8 mouse cellular contexts compared by ENCODE assay signal in the genomic region with DNA sequence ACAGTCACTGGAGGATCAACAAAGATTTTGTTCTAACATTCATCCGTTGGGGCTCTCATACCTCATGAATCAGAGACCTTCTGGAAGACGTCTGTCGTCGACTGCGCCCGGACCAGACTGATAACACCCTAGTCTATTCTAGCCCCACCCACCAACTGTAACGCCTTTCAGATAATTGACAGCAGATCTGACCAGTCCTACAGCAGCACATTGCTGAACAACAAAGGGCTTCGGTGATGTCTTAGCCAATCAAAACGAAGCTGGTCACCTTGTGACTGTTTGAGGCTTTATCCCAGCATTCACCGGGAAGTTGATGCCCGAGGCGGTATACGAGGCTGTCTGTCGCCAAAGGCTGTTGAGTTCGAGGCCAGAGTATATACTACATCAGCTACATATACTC. TPM values are rescaled to one million over a fixed set of nuclear protein-coding genes. Genes with fewer than 3 reads are reported as not detected.
DNase-seq lines count a peak whose midpoint lies in the region; ATAC-seq and TF ChIP-seq lines count a peak whose summit lies in the region.

A gene (minus strand): TSS at position 119 of the 400 bp plus-strand sequence.

- ATAC-seq in limb, embryonic 15.5 days (ENCODE audit: insufficient number of reproducible peaks, low FRiP score, low TSS enrichment, low read depth) = no peak
- no peak for ATAC-seq in stomach, embryonic 16.5 days (ENCODE audit: insufficient read depth, low FRiP score)

- no peak within 1 kb of the TSS for H3K4me3 ChIP-seq in embryonic fibroblast, embryonic 13.5 days (ENCODE audit: insufficient read depth, low read length)
- H3K4me3 ChIP-seq in limb, embryonic 15.5 days = no peak within 1 kb of the TSS
- H3K4me3 ChIP-seq in stomach, embryonic 16.5 days (replicated peaks; ENCODE audit: low read length) = no peak within 1 kb of the TSS

- DNase-seq in urinary bladder, adult 2 months (ENCODE audit: low spot score) = no peak
- DNase-seq in urinary bladder, postnatal 36 days (ENCODE audit: low spot score in 2 of 2) = no peak
- peak; percentile 36 for DNase-seq in heart, postnatal 4 days
- no peak for DNase-seq in thymus, postnatal 36 days
- no peak for DNase-seq in cerebellum, postnatal 4 days (ENCODE audit: low spot score in 2 of 2)

- WGBS in limb, embryonic 15.5 days = 86% methylated on average over 15 of the region's 15 CpGs
- WGBS in stomach, embryonic 16.5 days = 86% methylated on average over 15 of the region's 15 CpGs

- H3K36me3 ChIP-seq in limb, embryonic 15.5 days = no peaks in the 10 kb centered on the region
- no peaks in the 10 kb centered on the region for H3K36me3 ChIP-seq in stomach, embryonic 16.5 days (ENCODE audit: control insufficient read depth, insufficient read depth, low read length)

- H3K4me1 ChIP-seq in embryonic fibroblast, embryonic 13.5 days (ENCODE audit: control insufficient read depth, insufficient read depth, low read length) = no peaks in the 10 kb centered on the region
- no peaks in the 10 kb centered on the region for H3K4me1 ChIP-seq in limb, embryonic 15.5 days
- H3K4me1 ChIP-seq in stomach, embryonic 16.5 days (ENCODE audit: control insufficient read depth, insufficient read depth, low read length) = no peaks in the 10 kb centered on the region

- TF ChIP-seq CTCF in embryonic fibroblast, embryonic 13.5 days (IDR thresholded peaks at IDR 0.05; ENCODE audit: borderline replicate concordance, insufficient read depth, low read length) = no peak

- no peak within 1 kb of the TSS for H3K9ac ChIP-seq in limb, embryonic 15.5 days
- H3K9ac ChIP-seq in stomach, embryonic 16.5 days (ENCODE audit: low read length) = no peak within 1 kb of the TSS

- no peak within 1 kb of the TSS for H3K4me2 ChIP-seq in limb, embryonic 15.5 days
- no peak within 1 kb of the TSS for H3K4me2 ChIP-seq in stomach, embryonic 16.5 days (ENCODE audit: low read depth, low read length)

- H3K9me3 ChIP-seq in limb, embryonic 15.5 days = no peaks in the 10 kb centered on the region
- H3K9me3 ChIP-seq in stomach, embryonic 16.5 days (replicated peaks; ENCODE audit: control insufficient read depth, low read length) = no peaks in the 10 kb centered on the region

- H3K27ac ChIP-seq in embryonic fibroblast, embryonic 13.5 days (ENCODE audit: insufficient read depth, low read length) = no peak within 1 kb of the TSS
- H3K27ac ChIP-seq in limb, embryonic 15.5 days = no peak within 1 kb of the TSS
- no peak within 1 kb of the TSS for H3K27ac ChIP-seq in stomach, embryonic 16.5 days (ENCODE audit: low read length)

- H3K27me3 ChIP-seq in limb, embryonic 15.5 days = no peaks in the 10 kb centered on the region
- H3K27me3 ChIP-seq in stomach, embryonic 16.5 days (ENCODE audit: control insufficient read depth, insufficient read depth, low read length) = no peaks in the 10 kb centered on the region

- no peak for TF ChIP-seq POLR2A in embryonic fibroblast, embryonic 13.5 days (IDR thresholded peaks at IDR 0.05; ENCODE audit: low read depth, low read length)

RNA-seq across cellular contexts. Expression of the gene that starts here (rescaled TPM):
- 12.4 and 14.6 TPM in 2 replicates for polyA plus RNA-seq in urinary bladder, adult 2 months (2012; rRNA removed)
- 60.5 and 63.9 TPM in 2 replicates for polyA plus RNA-seq in embryonic fibroblast, embryonic 13.5 days (2011; ENCODE audit: insufficient read length, low read depth, missing spikeins)
- total RNA-seq in heart, postnatal 4 days (2021) = 10 to 100 TPM; 19.3 to 19.5 TPM
- 20.1 and 23.9 TPM in 2 replicates for polyA plus RNA-seq in limb, embryonic 15.5 days (2015; fragmentation: Nextera tagmentation; extraction: Ambion mirVana)
- polyA plus RNA-seq in stomach, embryonic 16.5 days (2015; fragmentation: Nextera tagmentation; extraction: Ambion mirVana) = 19.4 and 23.4 TPM in 2 replicates
